Mouse (Mus musculus) hindbrain, embryonic 14.5 days (tissue): ENCODE measurements at regions not wholly inside any gene's neighbourhood (a gene's known extent, or its start where the extent isn't known, plus 50 kb on each side); places are given as distances from the start of the nearest gene placed in this dataset.

Source experiments
- ATAC-seq: fragments of 200-750 bp; cut with Nextera tagmentation; 2 replicates; pipeline ENCODE4 v1.8.0; 2017; ENCODE audit warnings: moderate number of reproducible peaks, mild to moderate bottlenecking, moderate TSS enrichment, moderate library complexity; ENCODE audit not compliant: low FRiP score
- DNase-seq: peaks from one replicate; pipeline ENCODE4 v3.0.0-alpha.2; 2015; ENCODE audit warnings: low spot score
- H3K27ac ChIP-seq: fragments of 300-500 bp; sonication (generic); 2 replicates; pipeline ENCODE4 v1.5.1; 2014; ENCODE audit warnings: mild to moderate bottlenecking, moderate library complexity
- H3K27me3 ChIP-seq: fragments of 300-500 bp; sonication (generic); 2 replicates; pipeline ENCODE4 v1.6.1; 2014; ENCODE audit warnings: mild to moderate bottlenecking, low read length, mixed read lengths; ENCODE audit not compliant: control insufficient read depth, insufficient read depth
- H3K36me3 ChIP-seq: fragments of 300-500 bp; sonication (generic); replicated peaks from 2 replicates; pipeline ENCODE4 v1.6.1; 2014; ENCODE audit not compliant: control insufficient read depth, insufficient read depth
- H3K4me1 ChIP-seq: fragments of 300-500 bp; sonication (generic); replicated peaks from 2 replicates; pipeline ENCODE4 v1.6.1; 2014; ENCODE audit warnings: antibody characterized with exemption, low read length, mixed read lengths; ENCODE audit not compliant: control insufficient read depth, insufficient read depth
- H3K4me2 ChIP-seq: fragments of 300-500 bp; sonication (generic); replicated peaks from 2 replicates; pipeline ENCODE4 v1.6.1; 2014; ENCODE audit warnings: mild to moderate bottlenecking, moderate library complexity
- H3K4me3 ChIP-seq: fragments of 300-500 bp; sonication (generic); replicated peaks from 2 replicates; pipeline ENCODE4 v1.5.1; 2014; ENCODE audit warnings: mild to moderate bottlenecking, low read length
- H3K9ac ChIP-seq: fragments of 300-500 bp; sonication (generic); 2 replicates; pipeline ENCODE4 v1.6.1; 2014
- H3K9me3 ChIP-seq: fragments of 300-500 bp; sonication (generic); 2 replicates; pipeline ENCODE4 v1.6.1; 2016; ENCODE audit warnings: low read length; ENCODE audit not compliant: control insufficient read depth
- WGBS: fragments of 180-500 bp; shearing (Covaris S2); extraction: QIAGEN DNeasy Blood & Tissue Kit; methylation state at CpG from one replicate; pipeline ENCODE4 v1.1.7; 2014; 5-methylcytosine and 5-hydroxymethylcytosine counted together

GRCm38 (mm10) chr14:82065173-82065572 is 2081.3 kb downstream of the Olfm4 start:
- H3K27me3 ChIP-seq, result no peaks in the 10 kb centered on the region
- 86% methylated on average over 1 of the region's 1 CpGs for WGBS
- H3K4me3 ChIP-seq, result no peak overlapping the region
- H3K4me1 ChIP-seq, result no peaks in the 10 kb centered on the region
- DNase-seq, result no peak
- H3K9me3 ChIP-seq, result no peaks in the 10 kb centered on the region
- H3K36me3 ChIP-seq, result no peaks in the 10 kb centered on the region
- H3K27ac ChIP-seq, result no peak overlapping the region
- H3K9ac ChIP-seq, result no peak overlapping the region
- no peak for ATAC-seq
- H3K4me2 ChIP-seq, result no peak overlapping the region

GRCm38 (mm10) chr14:82101643-82102042 is 2117.8 kb downstream of the Olfm4 start:
- no peak for DNase-seq
- Histone ChIP-seq H3K4me3 (no peak overlapping the region), H3K36me3 (no peaks in the 10 kb centered on the region), H3K27ac (no peak overlapping the region), H3K4me1 (no peaks in the 10 kb centered on the region), H3K9me3 (no peaks in the 10 kb centered on the region), H3K27me3 (no peaks in the 10 kb centered on the region), H3K9ac (no peak overlapping the region), H3K4me2 (no peak overlapping the region)
- no peak for ATAC-seq

DNA sequence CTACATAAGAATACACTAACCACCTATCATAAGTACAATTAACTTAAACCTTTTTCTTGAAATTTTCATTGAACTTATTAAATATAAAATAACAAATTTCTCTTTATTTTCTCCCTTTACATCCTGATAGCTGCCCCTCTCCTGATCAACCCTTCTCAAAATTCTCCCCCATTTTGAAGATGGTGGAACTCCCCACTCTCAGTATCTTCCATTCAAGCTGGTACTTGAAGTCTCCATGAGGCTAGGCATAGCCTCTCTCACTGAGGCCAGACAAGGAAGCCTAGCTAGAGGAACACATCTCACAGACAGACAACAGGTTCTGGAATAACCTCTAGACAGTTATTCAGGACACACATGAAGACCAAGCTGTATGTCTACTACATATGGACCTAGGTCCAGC is 2129.0 kb downstream of the Olfm4 start:
- no peaks in the 10 kb centered on the region for H3K27me3 ChIP-seq
- H3K9me3 ChIP-seq, result no peaks in the 10 kb centered on the region
- ATAC-seq (no peak), DNase-seq (no peak)
- H3K4me3 ChIP-seq, result no peak overlapping the region
- no peaks in the 10 kb centered on the region for H3K36me3 ChIP-seq
- H3K27ac ChIP-seq, result no peak overlapping the region
- H3K4me2 ChIP-seq, result no peak overlapping the region
- H3K4me1 ChIP-seq, result no peaks in the 10 kb centered on the region
- no peak overlapping the region for H3K9ac ChIP-seq

DNA sequence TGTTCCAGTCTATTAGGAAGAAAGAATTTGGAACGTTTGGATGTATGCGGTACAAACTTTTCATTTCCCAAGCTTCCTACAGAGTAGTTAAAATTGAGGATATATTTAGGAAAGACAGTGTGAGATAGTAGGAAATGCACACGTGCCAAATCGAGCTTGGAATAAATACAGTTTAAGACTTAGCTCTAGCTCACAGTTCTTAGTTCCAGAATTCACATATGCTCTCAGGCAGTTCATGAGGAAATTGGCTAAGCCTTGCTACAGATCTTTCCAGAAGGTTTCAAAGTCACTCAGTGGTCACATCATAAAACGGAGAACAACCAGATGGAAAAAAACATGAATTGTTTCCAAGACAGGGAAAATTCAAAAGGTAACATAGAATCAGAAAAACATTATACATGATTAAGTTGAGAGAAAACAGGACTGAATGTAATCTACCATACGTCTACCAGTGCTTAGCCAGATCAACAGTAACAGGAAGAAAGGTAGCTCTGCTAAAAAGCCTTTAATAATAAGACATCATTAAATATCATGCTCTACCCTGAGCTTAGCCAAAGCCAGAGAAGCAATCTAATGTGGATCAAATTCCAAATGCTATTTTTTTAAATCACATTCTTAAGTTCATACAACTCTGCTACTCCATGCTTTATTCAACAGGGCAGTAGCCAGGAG is 2165.1 kb downstream of the Olfm4 start:
- Histone ChIP-seq H3K9ac (no peak overlapping the region), H3K27ac (no peak overlapping the region), H3K4me2 (no peak overlapping the region), H3K27me3 (no peaks in the 10 kb centered on the region), H3K4me3 (no peak overlapping the region), H3K9me3 (no peaks in the 10 kb centered on the region), H3K36me3 (no peaks in the 10 kb centered on the region), H3K4me1 (no peaks in the 10 kb centered on the region)
- DNase-seq (no peak), ATAC-seq (no peak)
- 88% methylated on average over 6 of the region's 6 CpGs for WGBS

- H3K4me3 ChIP-seq, result no peak overlapping the region
- no peak overlapping the region for H3K9ac ChIP-seq
- no peaks in the 10 kb centered on the region for H3K27me3 ChIP-seq
- 85% methylated on average over 1 of the region's 1 CpGs for WGBS
- no peak overlapping the region for H3K27ac ChIP-seq
- no peak overlapping the region for H3K4me2 ChIP-seq
- H3K4me1 ChIP-seq, result no peaks in the 10 kb centered on the region
- H3K36me3 ChIP-seq, result no peaks in the 10 kb centered on the region
- DNase-seq, result no peak
- no peaks in the 10 kb centered on the region for H3K9me3 ChIP-seq
- no peak for ATAC-seq
Measured at GRCm38 (mm10) chr14:82185334-82185733, 2201.5 kb downstream of the Olfm4 start.

DNA sequence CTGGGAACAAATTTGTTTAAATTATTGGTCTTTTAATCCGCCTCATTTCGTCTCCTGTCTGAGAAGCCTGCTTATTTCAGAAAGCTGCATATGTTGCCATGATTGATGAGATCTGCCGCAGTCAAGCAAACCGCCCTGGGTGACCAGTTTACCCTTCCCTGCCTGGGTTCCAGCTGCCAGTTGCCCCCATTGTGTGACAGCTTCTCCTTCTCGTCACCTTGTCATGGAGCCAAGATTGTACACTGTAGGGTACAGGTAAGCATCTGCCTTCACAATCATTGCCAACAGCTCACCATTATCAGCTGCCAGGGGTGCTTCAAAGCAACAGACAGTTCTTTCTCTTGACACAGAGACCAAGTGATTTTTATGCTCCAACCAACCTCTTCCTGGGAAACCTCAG is 2226.5 kb downstream of the Olfm4 start:
- no peaks in the 10 kb centered on the region for H3K9me3 ChIP-seq
- H3K4me2 ChIP-seq, result no peak overlapping the region
- no peak overlapping the region for H3K27ac ChIP-seq
- peak; percentile 49 for DNase-seq
- 31% methylated on average over 5 of the region's 5 CpGs for WGBS
- H3K27me3 ChIP-seq, result no peaks in the 10 kb centered on the region
- no peak overlapping the region for H3K9ac ChIP-seq
- H3K4me1 ChIP-seq, result no peaks in the 10 kb centered on the region
- no peak overlapping the region for H3K4me3 ChIP-seq
- peak; percentile 80; the same call in 1 of the 2 replicates for ATAC-seq
- no peaks in the 10 kb centered on the region for H3K36me3 ChIP-seq

GRCm38 (mm10) chr14:82228522-82228921 is 2214.8 kb upstream of the Pcdh17 start:
- ATAC-seq (no peak), DNase-seq (no peak)
- no peak overlapping the region for H3K9ac ChIP-seq
- no peaks in the 10 kb centered on the region for H3K36me3 ChIP-seq
- no peaks in the 10 kb centered on the region for H3K27me3 ChIP-seq
- 77% methylated on average over 3 of the region's 3 CpGs for WGBS
- no peak overlapping the region for H3K4me3 ChIP-seq
- no peaks in the 10 kb centered on the region for H3K9me3 ChIP-seq
- H3K4me2 ChIP-seq, result no peak overlapping the region
- no peaks in the 10 kb centered on the region for H3K4me1 ChIP-seq
- H3K27ac ChIP-seq, result no peak overlapping the region

DNA sequence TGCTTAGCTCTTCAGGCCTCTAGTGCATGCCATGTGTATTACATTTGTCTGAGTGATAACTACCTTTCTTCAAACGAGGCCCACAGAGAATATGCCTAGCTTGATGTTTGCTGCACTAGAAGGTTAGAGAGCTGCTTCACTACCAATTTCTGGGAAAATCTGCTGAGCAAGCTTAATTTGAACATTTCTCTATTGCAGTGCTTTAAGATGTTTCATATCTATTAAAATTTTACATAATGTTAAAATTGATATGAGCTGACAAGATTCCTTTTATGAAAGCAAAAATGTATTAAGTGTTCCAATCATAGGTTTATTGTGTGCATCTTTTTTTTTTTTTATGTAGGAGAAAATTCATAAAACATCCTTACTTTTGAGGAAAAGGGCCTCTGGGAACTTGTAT is 2207.1 kb upstream of the Pcdh17 start:
- no peaks in the 10 kb centered on the region for H3K4me1 ChIP-seq
- no peaks in the 10 kb centered on the region for H3K27me3 ChIP-seq
- no peak overlapping the region for H3K4me2 ChIP-seq
- no peaks in the 10 kb centered on the region for H3K36me3 ChIP-seq
- no peaks in the 10 kb centered on the region for H3K9me3 ChIP-seq
- 76% methylated on average over 1 of the region's 1 CpGs for WGBS
- DNase-seq (no peak), ATAC-seq (no peak)
- H3K27ac ChIP-seq, result no peak overlapping the region
- H3K4me3 ChIP-seq, result no peak overlapping the region
- H3K9ac ChIP-seq, result no peak overlapping the region

DNA sequence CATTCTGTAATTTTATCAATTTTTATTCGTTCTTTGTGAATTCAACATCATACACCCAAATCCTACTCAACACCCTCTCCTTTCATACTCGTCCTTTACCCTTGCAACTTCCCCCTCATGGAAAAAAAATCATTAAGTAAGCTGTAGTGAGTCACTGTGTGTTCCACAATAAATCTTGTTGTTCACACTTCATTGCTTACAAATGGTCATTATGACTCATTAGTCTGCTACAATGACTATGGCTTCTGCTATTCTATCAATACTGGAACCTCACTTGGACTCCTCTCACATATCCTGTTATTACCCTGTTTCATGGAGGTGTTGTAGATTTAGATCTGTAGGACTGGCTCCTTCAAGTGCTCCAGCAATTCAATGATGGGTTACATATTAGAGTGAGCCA is 2200.0 kb upstream of the Pcdh17 start:
- H3K27ac ChIP-seq, result no peak overlapping the region
- DNase-seq, result no peak

GRCm38 (mm10) chr14:82244891-82245290 is 2198.5 kb upstream of the Pcdh17 start:
- WGBS, result 95% methylated on average over 1 of the region's 1 CpGs
- no peak overlapping the region for H3K9ac ChIP-seq
- no peaks in the 10 kb centered on the region for H3K9me3 ChIP-seq
- H3K27me3 ChIP-seq, result no peaks in the 10 kb centered on the region
- no peak overlapping the region for H3K27ac ChIP-seq
- H3K4me2 ChIP-seq, result no peak overlapping the region
- no peaks in the 10 kb centered on the region for H3K4me1 ChIP-seq
- H3K36me3 ChIP-seq, result no peaks in the 10 kb centered on the region
- no peak overlapping the region for H3K4me3 ChIP-seq
- DNase-seq, result no peak
- no peak for ATAC-seq

More for the DNA sequence above, 2200.0 kb upstream of the Pcdh17 start:
- H3K4me3 ChIP-seq, result no peak overlapping the region
- no peak overlapping the region for H3K4me2 ChIP-seq
- H3K27me3 ChIP-seq, result no peaks in the 10 kb centered on the region
- 53% methylated on average over 2 of the region's 2 CpGs for WGBS
- H3K9me3 ChIP-seq, result no peaks in the 10 kb centered on the region
- no peak for ATAC-seq
- no peaks in the 10 kb centered on the region for H3K4me1 ChIP-seq
- no peak overlapping the region for H3K9ac ChIP-seq
- no peaks in the 10 kb centered on the region for H3K36me3 ChIP-seq
